Mouse (Mus musculus) erythroblast, embryonic 14.5 days (primary cell): ENCODE results near the gene Srms.

Source experiments
- GATA1 ChIP-seq: IDR thresholded peaks from 2 replicates; pipeline ENCODE4 v1.6.1; 2012; ENCODE audit warnings: low read length, inconsistent platforms, mixed read lengths
- TAL1 ChIP-seq: IDR thresholded peaks from 3 replicates; pipeline ENCODE4 v1.6.1; 2012; ENCODE audit warnings: low read length, inconsistent platforms, mixed read lengths

DNA sequence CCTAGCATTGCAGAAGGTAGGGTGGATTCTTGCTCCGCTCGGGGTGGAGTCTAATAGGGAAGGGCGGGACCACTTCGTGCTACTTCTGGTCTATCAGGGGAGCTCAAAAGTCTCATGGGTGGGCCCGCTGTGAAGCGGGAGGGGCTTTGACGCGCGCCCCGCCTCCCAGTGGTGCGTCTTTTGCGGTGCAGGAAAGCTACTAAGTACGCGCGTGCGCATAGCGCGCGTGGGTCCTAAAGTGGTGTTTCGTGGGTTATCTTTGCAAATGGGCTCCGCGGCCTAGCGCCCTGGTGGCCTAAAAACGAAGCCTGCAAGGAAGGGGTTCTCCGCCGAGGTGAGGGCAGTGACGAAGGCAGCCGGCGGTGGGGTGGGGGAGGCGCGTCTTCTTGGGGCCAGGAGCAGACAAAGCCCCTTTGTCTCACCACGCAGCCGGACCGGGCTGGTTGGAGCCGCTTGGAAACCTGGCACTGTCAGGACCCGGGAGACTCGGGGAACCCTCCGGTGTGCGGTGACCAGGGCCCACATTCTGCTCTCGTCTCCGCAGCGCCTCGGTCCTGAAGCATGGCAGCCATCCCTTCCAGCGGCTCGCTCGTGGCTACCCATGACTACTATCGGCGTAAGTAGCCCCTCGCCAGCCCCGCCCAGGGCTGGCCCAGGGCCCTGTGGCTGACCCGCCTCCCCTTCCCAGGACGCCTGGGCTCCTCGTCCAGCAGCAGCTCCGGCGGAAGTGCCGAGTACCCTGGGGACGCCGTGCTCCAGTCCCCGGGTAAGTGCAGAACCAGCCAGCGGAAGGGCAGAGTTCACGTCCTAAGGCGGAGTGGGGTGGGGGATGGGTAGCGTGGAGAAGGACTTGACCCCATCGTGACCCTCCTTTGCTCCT lies 25.6 kb downstream of the Srms start, which contains the start of gene Ppdpf:
- TF ChIP-seq GATA1 = no peak
- no peak for TF ChIP-seq TAL1
